8 mouse cellular contexts compared by ENCODE assay signal in genomic region chr1:71289511-71289910, GRCm38 (mm10).
A peak's percentile ranks its signal among the peaks of the same experiment; 100 is the strongest.
DNase-seq lines count a peak whose midpoint lies in the region; ATAC-seq and TF ChIP-seq lines count a peak whose summit lies in the region.
"Had no signal": no experiment of that assay in that cellular context is flagged by ENCODE, and none has a peak within 500 bp of the region (broad histone marks: within the 10 kb centered on the region; RNA-seq: fewer than 3 reads in every experiment).

No protein-coding gene starts in this region.

- no peak overlapping the region for H3K9ac ChIP-seq in forebrain, embryonic 14.5 days (ENCODE audit: low read length)
- no peak overlapping the region for H3K9ac ChIP-seq in lung, postnatal 0 days (replicated peaks; ENCODE audit: low read depth)
- H3K9ac ChIP-seq: limb, embryonic 12.5 days had no signal

- H3K4me3 ChIP-seq in C2C12 (ENCODE audit: insufficient read depth, poor library complexity, severe bottlenecking) = no peak overlapping the region
- H3K4me3 ChIP-seq in forebrain, embryonic 14.5 days (ENCODE audit: low read depth, low read length) = no peak overlapping the region
- H3K4me3 ChIP-seq in lung, postnatal 0 days (ENCODE audit: low read depth, low read length) = no peak overlapping the region
- H3K4me3 ChIP-seq: limb, embryonic 12.5 days had no signal

- TF ChIP-seq CTCF in C2C12 (IDR thresholded peaks at IDR 0.05; ENCODE audit: control insufficient read depth, insufficient read depth, insufficient read length) = peak; percentile 73
- peak; percentile 91 for TF ChIP-seq CTCF in lung, postnatal 0 days (IDR thresholded peaks at IDR 0.05)

- H3ac ChIP-seq in C2C12 (ENCODE audit: control insufficient read depth, insufficient read length, low read depth) = no peak overlapping the region

- DNase-seq in 416B (ENCODE audit: low read depth) = peak; percentile 46
- peak; percentile 78 for DNase-seq in brain, adult 2 months (ENCODE audit: low read depth, low spot score)
- DNase-seq in forebrain, embryonic 14.5 days (ENCODE audit: low spot score) = peak; percentile 58
- DNase-seq in kidney, postnatal 4 days = peak; percentile 83 to 84
- DNase-seq in lung, postnatal 0 days (ENCODE audit: low spot score) = peak; percentile 76
- DNase-seq in skeletal muscle tissue, adult 2 months (ENCODE audit: low read depth, low spot score) = peak; percentile 8

- H3K9me3 ChIP-seq in forebrain, embryonic 14.5 days (replicated peaks; ENCODE audit: control insufficient read depth, low read length) = no peaks in the 10 kb centered on the region
- no peaks in the 10 kb centered on the region for H3K9me3 ChIP-seq in lung, postnatal 0 days (ENCODE audit: low read length)
- H3K9me3 ChIP-seq: limb, embryonic 12.5 days had no signal

- peaks cover 4% of the 10 kb centered on the region; the same call in 1 of the 2 replicates for H3K4me1 ChIP-seq in forebrain, embryonic 14.5 days (ENCODE audit: control insufficient read depth, insufficient read depth, low read length)
- no peaks in the 10 kb centered on the region for H3K4me1 ChIP-seq in lung, postnatal 0 days (ENCODE audit: insufficient read depth, low read depth, low read length)
- H3K4me1 ChIP-seq: limb, embryonic 12.5 days had no signal

- no peaks in the 10 kb centered on the region for H3K36me3 ChIP-seq in C2C12 (ENCODE audit: control insufficient read depth, insufficient read depth)
- H3K36me3 ChIP-seq in forebrain, embryonic 14.5 days (ENCODE audit: control insufficient read depth, insufficient read depth, low read length) = no peaks in the 10 kb centered on the region
- no peaks in the 10 kb centered on the region for H3K36me3 ChIP-seq in lung, postnatal 0 days (ENCODE audit: insufficient read depth, low read length)
- H3K36me3 ChIP-seq: limb, embryonic 12.5 days had no signal

- WGBS in forebrain, embryonic 14.5 days = 22% methylated on average over 5 of the region's 5 CpGs
- whole genome bisulfite sequencing in lung, postnatal 0 days = 12% methylated on average over 5 of the region's 5 CpGs

- TF ChIP-seq EP300 in lung, postnatal 0 days (IDR thresholded peaks at IDR 0.05) = no peak

- H3K79me3 ChIP-seq in C2C12 (ENCODE audit: low read depth) = no peaks in the 10 kb centered on the region

- no peak overlapping the region for H3K27ac ChIP-seq in forebrain, embryonic 14.5 days (ENCODE audit: low read depth, low read length)
- no peak overlapping the region for H3K27ac ChIP-seq in lung, postnatal 0 days (ENCODE audit: low read length)
- H3K27ac ChIP-seq: limb, embryonic 12.5 days had no signal

- H3K27me3 ChIP-seq in C2C12 (ENCODE audit: control insufficient read depth, insufficient read depth, insufficient read length) = no peaks in the 10 kb centered on the region
- no peaks in the 10 kb centered on the region for H3K27me3 ChIP-seq in forebrain, embryonic 14.5 days (replicated peaks; ENCODE audit: control insufficient read depth, insufficient read depth, low read length)
- no peaks in the 10 kb centered on the region for H3K27me3 ChIP-seq in lung, postnatal 0 days (replicated peaks; ENCODE audit: insufficient read depth, low read length)
- H3K27me3 ChIP-seq: limb, embryonic 12.5 days had no signal

- peak; percentile 58; the same call in 1 of the 2 replicates for ATAC-seq in forebrain, embryonic 14.5 days
- ATAC-seq in lung, postnatal 0 days = no peak; the same call in 1 of the 2 replicates

- H3K4me2 ChIP-seq in forebrain, embryonic 14.5 days (ENCODE audit: low read length) = no peak overlapping the region
- no peak overlapping the region for H3K4me2 ChIP-seq in lung, postnatal 0 days (replicated peaks; ENCODE audit: low read depth, low read length)
- H3K4me2 ChIP-seq: limb, embryonic 12.5 days had no signal

- H3K79me2 ChIP-seq in C2C12 (ENCODE audit: control insufficient read depth, insufficient read depth) = no peaks in the 10 kb centered on the region

TF ChIP-seq in C2C12, 6 proteins besides CTCF, POLR2A, EP300 and RAD21:
- TF ChIP-seq USF1 (IDR thresholded peaks at IDR 0.05; ENCODE audit: low read depth) = no peak
- TF ChIP-seq MYOD1 (IDR thresholded peaks at IDR 0.05; ENCODE audit: control insufficient read depth, insufficient read length, low read depth) = no peak
- TF ChIP-seq FOSL1 (IDR thresholded peaks at IDR 0.05; ENCODE audit: insufficient read depth, low read length, poor library complexity, severe bottlenecking) = no peak
- TF ChIP-seq CEBPB (IDR thresholded peaks at IDR 0.05; ENCODE audit: low read depth) = no peak
- no peak for TF ChIP-seq MYOG (IDR thresholded peaks at IDR 0.05; ENCODE audit: control insufficient read depth, extremely low read depth, insufficient read length)
- TF ChIP-seq MAX (IDR thresholded peaks at IDR 0.05) = no peak

Comparison
In these comparisons a context has a peak if more than half of its experiments do, and no peak if none do; other contexts are left out.
1. DNase-seq: peak in every context shown above with its lines; median percentile 84 in kidney, postnatal 4 days; 78 in brain, adult 2 months; 76 in lung, postnatal 0 days; 58 in forebrain, embryonic 14.5 days; 46 in 416B; 8 in skeletal muscle tissue, adult 2 months.